Mouse (Mus musculus) heart, postnatal 10 days (tissue): ENCODE data around the gene Sprr3. TPM values are rescaled to one million over a fixed set of nuclear protein-coding genes. Genes with fewer than 3 reads are reported as not detected.

Source experiments
- total RNA-seq, 2 experiments: library from RNA; stranded (reverse); gene quantifications; 2 replicates each; pipeline ENCODE4 v1.2.3; 2021

Sprr3 gene
- total RNA-seq, 2 experiments from 2014 or later, result not detected

Other genes starting within 250 kb of the Sprr3 start
- gene Sprr2a1, start 242.9 kb downstream of the Sprr3 start, total RNA-seq, result not detected
- 1 to 10 TPM; 2.6 to 3.4 TPM for gene Sprr2a2, start 242.8 kb downstream of the Sprr3 start, total RNA-seq
- not detected for gene Sprr2a3, start 173.3 kb downstream of the Sprr3 start, total RNA-seq
- gene Sprr2b, start 142.1 kb downstream of the Sprr3 start, total RNA-seq, result not detected
- not detected for gene Sprr2d, start 119.6 kb downstream of the Sprr3 start, total RNA-seq
- gene Sprr2e, start 106.6 kb downstream of the Sprr3 start, total RNA-seq, result not detected
- not detected for gene Sprr2f, start 93.5 kb downstream of the Sprr3 start, total RNA-seq
- not detected for gene Sprr2h, start 73.0 kb downstream of the Sprr3 start, total RNA-seq
- gene Sprr2i, start 50.7 kb downstream of the Sprr3 start, total RNA-seq, result not detected
- not detected for gene Sprr2j-ps, start 40.6 kb downstream of the Sprr3 start, total RNA-seq
- 1 to 10 TPM; 3.9 to 5.2 TPM for gene Gm9774, start 29.3 kb downstream of the Sprr3 start, total RNA-seq
- not detected for gene Sprr2k, start 26.1 kb downstream of the Sprr3 start, total RNA-seq
- not detected for gene Sprr1b, start 19.9 kb downstream of the Sprr3 start, total RNA-seq
- gene Sprr1a, start 27.2 kb upstream of the Sprr3 start, total RNA-seq, result not detected
- not detected for gene Sprr4, start 41.8 kb upstream of the Sprr3 start, total RNA-seq
- not detected for gene 2310046K23Rik, start 75.8 kb upstream of the Sprr3 start, total RNA-seq
- not detected for gene Ivl, start 115.0 kb upstream of the Sprr3 start, total RNA-seq
- not detected for gene Smcp, start 130.3 kb upstream of the Sprr3 start, total RNA-seq
- not detected for gene 2210017I01Rik, start 148.8 kb upstream of the Sprr3 start, total RNA-seq
- not detected for gene Lce6a, start 162.9 kb upstream of the Sprr3 start, total RNA-seq
- not detected for gene Lce1a1, start 189.6 kb upstream of the Sprr3 start, total RNA-seq
- gene Lce1b, start 198.2 kb upstream of the Sprr3 start, total RNA-seq, result not detected
- gene Lce1a2, start 211.6 kb upstream of the Sprr3 start, total RNA-seq, result not detected
- not detected for gene Lce1c, start 220.5 kb upstream of the Sprr3 start, total RNA-seq
- not detected for gene Lce1d, start 228.5 kb upstream of the Sprr3 start, total RNA-seq